Mouse (Mus musculus) G1E (cell line): Measurements from ENCODE around the gene Adk.

Experiments
- CTCF ChIP-seq: IDR thresholded peaks from 2 replicates; pipeline ENCODE4 v1.5.1; 2012; ENCODE audit warnings: low read depth, low read length, inconsistent platforms, mixed read lengths
- GATA1 ChIP-seq: IDR thresholded peaks from 2 replicates; pipeline ENCODE4 v1.6.1; 2012; ENCODE audit warnings: borderline replicate concordance, low read length, inconsistent platforms, mixed read lengths
- TAL1 ChIP-seq: conservative IDR thresholded peaks from 2 replicates; pipeline ENCODE4 v1.6.1; 2012; ENCODE audit warnings: low read depth, low read length, inconsistent platforms, mixed read lengths

DNA sequence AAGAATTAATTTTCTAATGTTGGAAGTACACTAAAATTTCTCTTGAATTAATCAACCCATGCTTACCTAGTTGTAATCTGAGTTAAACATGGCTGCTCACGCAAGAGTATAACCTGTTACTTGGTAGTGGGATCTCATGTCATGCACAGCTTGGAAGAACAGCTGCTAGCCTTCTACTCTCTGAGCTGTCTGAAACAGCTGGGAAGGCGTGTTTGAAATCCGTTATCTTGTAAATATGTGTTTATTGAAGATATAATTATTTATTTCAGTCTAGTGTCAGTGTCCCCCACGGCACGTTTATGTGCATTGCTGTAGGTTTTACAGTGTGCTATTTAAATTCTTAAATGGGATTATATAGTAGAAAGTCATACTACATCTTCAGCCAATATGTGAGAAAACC lies 188.7 kb downstream of the Adk start:
- TF ChIP-seq CTCF (no peak), TAL1 (no peak), GATA1 (no peak)
